Mouse (Mus musculus) lung, embryonic 15.5 days (tissue): ENCODE results near the gene Ddx54. TPM values are rescaled to one million over a fixed set of nuclear protein-coding genes. Genes with fewer than 3 reads are reported as not detected.

Experiments
- ATAC-seq: fragments of 200-750 bp; cut with Nextera tagmentation; 2 replicates; pipeline ENCODE4 v1.8.0; 2017; ENCODE audit warnings: moderate number of reproducible peaks, borderline replicate concordance; ENCODE audit not compliant: low FRiP score, low TSS enrichment; ENCODE audit errors: extremely low read depth
- H3K27ac ChIP-seq: fragments of 300-500 bp; sonication (generic); 2 replicates; pipeline ENCODE4 v1.5.1; 2015; ENCODE audit warnings: moderate library complexity, mild to moderate bottlenecking, inconsistent platforms
- H3K27me3 ChIP-seq: fragments of 300-500 bp; sonication (generic); 2 replicates; pipeline ENCODE4 v1.6.1; 2015; ENCODE audit warnings: inconsistent platforms
- H3K36me3 ChIP-seq: fragments of 300-500 bp; sonication (generic); 2 replicates; pipeline ENCODE4 v1.6.1; 2015; ENCODE audit warnings: inconsistent platforms
- H3K4me1 ChIP-seq: fragments of 300-500 bp; sonication (generic); 2 replicates; pipeline ENCODE4 v1.6.1; 2015; ENCODE audit warnings: inconsistent platforms
- H3K4me2 ChIP-seq: fragments of 300-500 bp; sonication (generic); 2 replicates; pipeline ENCODE4 v1.6.1; 2015; ENCODE audit warnings: inconsistent platforms, mild to moderate bottlenecking, moderate library complexity
- H3K4me3 ChIP-seq: fragments of 300-500 bp; sonication (generic); 2 replicates; pipeline ENCODE4 v1.5.1; 2015; ENCODE audit warnings: mild to moderate bottlenecking, inconsistent platforms
- H3K9ac ChIP-seq: fragments of 300-500 bp; sonication (generic); 2 replicates; pipeline ENCODE4 v1.6.1; 2015; ENCODE audit warnings: inconsistent platforms
- H3K9me3 ChIP-seq: fragments of 300-500 bp; sonication (generic); 2 replicates; pipeline ENCODE4 v1.6.1; 2016; ENCODE audit warnings: inconsistent platforms
- WGBS: fragments of 180-500 bp; shearing (Covaris S2); methylation state at CpG from one replicate; pipeline ENCODE4 v1.1.7; 2015; 5-methylcytosine and 5-hydroxymethylcytosine counted together
- polyA plus RNA-seq: library from polyadenylated mRNA; unstranded; fragments of >200 nt; fragmentation: Nextera tagmentation; extraction: Ambion mirVana; gene quantifications from 2 replicates; pipeline ENCODE4 v1.2.1, GENCODE M21; 2015

Ddx54 gene
- polyA plus RNA-seq, 1 experiment from 2014 or later = 41.1 TPM

GRCm38 (mm10) chr5:120634860-120635259 lies 22.3 kb downstream of the Ddx54 start:
- no peak for ATAC-seq
- Histone ChIP-seq H3K4me2 (no peak overlapping the region), H3K27ac (no peak overlapping the region), H3K9me3 (no peaks in the 10 kb centered on the region), H3K4me1 (no peaks in the 10 kb centered on the region), H3K27me3 (peaks cover 23% of the 10 kb centered on the region), H3K4me3 (no peak overlapping the region), H3K9ac (no peak overlapping the region), H3K36me3 (no peaks in the 10 kb centered on the region)
- WGBS = 38% methylated on average over 5 of the region's 5 CpGs

GRCm38 (mm10) chr5:120635633-120636032 lies 23.1 kb downstream of the Ddx54 start:
- 86% methylated on average over 5 of the region's 5 CpGs for WGBS
- no peak for ATAC-seq

GRCm38 (mm10) chr5:120640094-120640493 lies 27.6 kb downstream of the Ddx54 start:
- no peak overlapping the region for H3K27ac ChIP-seq
- H3K36me3 ChIP-seq = no peaks in the 10 kb centered on the region
- no peak overlapping the region for H3K4me2 ChIP-seq
- 85% methylated on average over 7 of the region's 7 CpGs for WGBS
- H3K9ac ChIP-seq = no peak overlapping the region
- 0 out of 2 replicates have a peak, but pooled peaks cover 5% of the 10 kb centered on the region for H3K27me3 ChIP-seq
- H3K9me3 ChIP-seq = no peaks in the 10 kb centered on the region
- no peak overlapping the region for H3K4me3 ChIP-seq
- no peaks in the 10 kb centered on the region for H3K4me1 ChIP-seq
- no peak for ATAC-seq

More at GRCm38 (mm10) chr5:120635633-120636032, 23.1 kb downstream of the Ddx54 start:
- Histone ChIP-seq H3K4me3 (no peak overlapping the region), H3K4me1 (no peaks in the 10 kb centered on the region), H3K27ac (no peak overlapping the region), H3K4me2 (no peak overlapping the region), H3K27me3 (peaks cover 15% of the 10 kb centered on the region), H3K36me3 (no peaks in the 10 kb centered on the region), H3K9ac (no peak overlapping the region), H3K9me3 (no peaks in the 10 kb centered on the region)

- no peaks in the 10 kb centered on the region for H3K9me3 ChIP-seq
- peaks cover 10% of the 10 kb centered on the region for H3K27me3 ChIP-seq
- H3K4me1 ChIP-seq = peaks cover 3% of the 10 kb centered on the region
- H3K9ac ChIP-seq = no peak overlapping the region
- ATAC-seq = no peak
- H3K27ac ChIP-seq = no peak overlapping the region
- 66% methylated on average over 14 of the region's 14 CpGs for WGBS
- H3K36me3 ChIP-seq = no peaks in the 10 kb centered on the region
- no peak overlapping the region for H3K4me2 ChIP-seq
- H3K4me3 ChIP-seq = no peak overlapping the region
Observed at GRCm38 (mm10) chr5:120643365-120644085, 31.0 kb downstream of the Ddx54 start.

- Histone ChIP-seq H3K9ac (no peak overlapping the region), H3K4me3 (no peak overlapping the region), H3K27ac (no peak overlapping the region), H3K27me3 (peaks cover 17% of the 10 kb centered on the region), H3K4me1 (peaks cover 10% of the 10 kb centered on the region), H3K9me3 (no peaks in the 10 kb centered on the region), H3K36me3 (no peaks in the 10 kb centered on the region), H3K4me2 (no peak overlapping the region)
- no peak for ATAC-seq
- 78% methylated on average over 3 of the region's 3 CpGs for WGBS
Observed at GRCm38 (mm10) chr5:120644227-120644626, 31.7 kb downstream of the Ddx54 start.

- peaks cover 33% of the 10 kb centered on the region for H3K27me3 ChIP-seq
- no peak overlapping the region for H3K4me2 ChIP-seq
- peaks cover 15% of the 10 kb centered on the region for H3K4me1 ChIP-seq
- no peak for ATAC-seq
- WGBS = 41% methylated on average over 6 of the region's 6 CpGs
- no peak overlapping the region for H3K9ac ChIP-seq
- H3K27ac ChIP-seq = no peak overlapping the region
- H3K9me3 ChIP-seq = no peaks in the 10 kb centered on the region
- no peak overlapping the region for H3K4me3 ChIP-seq
- H3K36me3 ChIP-seq = no peaks in the 10 kb centered on the region
Observed at GRCm38 (mm10) chr5:120645851-120646250, 33.3 kb downstream of the Ddx54 start.

- H3K9ac ChIP-seq = no peak overlapping the region
- no peaks in the 10 kb centered on the region for H3K9me3 ChIP-seq
- H3K4me1 ChIP-seq = peaks cover 15% of the 10 kb centered on the region
- H3K27ac ChIP-seq = no peak overlapping the region
- H3K36me3 ChIP-seq = no peaks in the 10 kb centered on the region
- peaks cover 41% of the 10 kb centered on the region for H3K27me3 ChIP-seq
- 65% methylated on average over 4 of the region's 4 CpGs for WGBS
- no peak overlapping the region for H3K4me3 ChIP-seq
- H3K4me2 ChIP-seq = no peak overlapping the region
- no peak for ATAC-seq
Observed at GRCm38 (mm10) chr5:120647361-120647760, 34.8 kb downstream of the Ddx54 start.

GRCm38 (mm10) chr5:120647814-120648491 lies 35.4 kb downstream of the Ddx54 start:
- 30% methylated on average over 12 of the region's 12 CpGs for WGBS
- peaks cover 41% of the 10 kb centered on the region for H3K27me3 ChIP-seq

GRCm38 (mm10) chr5:120648569-120649373 lies 36.2 kb downstream of the Ddx54 start, which contains the start of gene Rasal1:
Gene Rasal1, plus strand, starts transcription at chr5:120648812.
- peak within 1 kb of the TSS; percentile 57 for H3K4me2 ChIP-seq
- H3K4me3 ChIP-seq = peak within 1 kb of the TSS; percentile 24
- peak; percentile 61 for ATAC-seq
- 0 out of 2 replicates have a peak within 1 kb of the TSS, but pooled peaks have one; percentile 16 for H3K9ac ChIP-seq
- peaks cover 41% of the 10 kb centered on the region for H3K27me3 ChIP-seq
- peaks cover 15% of the 10 kb centered on the region for H3K4me1 ChIP-seq
- under 1% methylated on average over 41 of the region's 53 CpGs for WGBS
- no peaks in the 10 kb centered on the region for H3K9me3 ChIP-seq
- no peaks in the 10 kb centered on the region for H3K36me3 ChIP-seq
- H3K27ac ChIP-seq = no peak within 1 kb of the TSS

More at GRCm38 (mm10) chr5:120647814-120648491, 35.4 kb downstream of the Ddx54 start:
- Histone ChIP-seq H3K4me3 (0 out of 2 replicates have a peak overlapping the region, but pooled peaks have one; percentile 24), H3K4me1 (peaks cover 15% of the 10 kb centered on the region), H3K27ac (no peak overlapping the region), H3K9me3 (no peaks in the 10 kb centered on the region), H3K36me3 (no peaks in the 10 kb centered on the region), H3K4me2 (peak overlapping the region; percentile 57; the same call in 1 of the 2 replicates), H3K9ac (no peak overlapping the region)
- no peak for ATAC-seq

- Histone ChIP-seq H3K4me2 (peak overlapping the region; percentile 57), H3K4me1 (peaks cover 15% of the 10 kb centered on the region), H3K9me3 (no peaks in the 10 kb centered on the region), H3K9ac (no peak overlapping the region), H3K36me3 (no peaks in the 10 kb centered on the region), H3K4me3 (peak overlapping the region; percentile 24), H3K27ac (no peak overlapping the region), H3K27me3 (peaks cover 41% of the 10 kb centered on the region)
- 5% methylated on average over 21 of the region's 21 CpGs for WGBS
- peak; percentile 37; the same call in 1 of the 2 replicates for ATAC-seq
Observed at GRCm38 (mm10) chr5:120649374-120649933, 36.9 kb downstream of the Ddx54 start.

GRCm38 (mm10) chr5:120649938-120650337 lies 37.4 kb downstream of the Ddx54 start:
- no peak overlapping the region for H3K27ac ChIP-seq
- H3K4me1 ChIP-seq = peaks cover 15% of the 10 kb centered on the region
- H3K27me3 ChIP-seq = peaks cover 41% of the 10 kb centered on the region
- no peak overlapping the region for H3K4me2 ChIP-seq
- H3K36me3 ChIP-seq = no peaks in the 10 kb centered on the region
- WGBS = 15% methylated on average over 13 of the region's 13 CpGs
- no peaks in the 10 kb centered on the region for H3K9me3 ChIP-seq
- no peak for ATAC-seq
- no peak overlapping the region for H3K9ac ChIP-seq
- no peak overlapping the region for H3K4me3 ChIP-seq
